Mouse (Mus musculus) kidney, embryonic 15.5 days (tissue): ENCODE measurements around the gene Bdkrb2. TPM values are rescaled to one million over a fixed set of nuclear protein-coding genes. Genes with fewer than 3 reads are reported as not detected.
A peak's percentile ranks its signal among the peaks of the same experiment; 100 is the strongest.

Experiments used
- ATAC-seq: fragments of 200-750 bp; cut with Nextera tagmentation; replicated peaks from 2 replicates; pipeline ENCODE4 v1.8.0; 2017; ENCODE audit warnings: moderate TSS enrichment; ENCODE audit not compliant: low FRiP score
- H3K27ac ChIP-seq: fragments of 300-500 bp; sonication (generic); 2 replicates; pipeline ENCODE4 v1.5.1; 2015; ENCODE audit warnings: mild to moderate bottlenecking, inconsistent platforms
- H3K27me3 ChIP-seq: fragments of 300-500 bp; sonication (generic); 2 replicates; pipeline ENCODE4 v1.6.1; 2015; ENCODE audit warnings: inconsistent platforms
- H3K36me3 ChIP-seq: fragments of 300-500 bp; sonication (generic); 2 replicates; pipeline ENCODE4 v1.6.1; 2015; ENCODE audit warnings: inconsistent platforms
- H3K4me1 ChIP-seq: fragments of 300-500 bp; sonication (generic); 2 replicates; pipeline ENCODE4 v1.6.1; 2015; ENCODE audit warnings: inconsistent platforms
- H3K4me2 ChIP-seq: fragments of 300-500 bp; sonication (generic); 2 replicates; pipeline ENCODE4 v1.6.1; 2015; ENCODE audit warnings: moderate library complexity, mild to moderate bottlenecking, inconsistent platforms
- H3K4me3 ChIP-seq: fragments of 300-500 bp; sonication (generic); replicated peaks from 2 replicates; pipeline ENCODE4 v1.5.1; 2015; ENCODE audit warnings: mild to moderate bottlenecking, inconsistent platforms
- H3K9ac ChIP-seq: fragments of 300-500 bp; sonication (generic); 2 replicates; pipeline ENCODE4 v1.6.1; 2015; ENCODE audit warnings: mild to moderate bottlenecking, inconsistent platforms
- H3K9me3 ChIP-seq: fragments of 300-500 bp; sonication (generic); replicated peaks from 2 replicates; pipeline ENCODE4 v1.6.1; 2016; ENCODE audit warnings: inconsistent platforms
- WGBS: fragments of 180-500 bp; shearing (Covaris S2); methylation state at CpG from one replicate; pipeline ENCODE4 v1.1.7; 2015; ENCODE audit warnings: mixed read lengths; 5-methylcytosine and 5-hydroxymethylcytosine counted together
- polyA plus RNA-seq: library from polyadenylated mRNA; unstranded; fragments of >200 nt; fragmentation: Nextera tagmentation; extraction: Ambion mirVana; gene quantifications from 2 replicates; pipeline ENCODE4 v1.2.1, GENCODE M21; 2015

Bdkrb2 gene
- polyA plus RNA-seq, 1 experiment from 2014 or later = 1.6 TPM

DNA sequence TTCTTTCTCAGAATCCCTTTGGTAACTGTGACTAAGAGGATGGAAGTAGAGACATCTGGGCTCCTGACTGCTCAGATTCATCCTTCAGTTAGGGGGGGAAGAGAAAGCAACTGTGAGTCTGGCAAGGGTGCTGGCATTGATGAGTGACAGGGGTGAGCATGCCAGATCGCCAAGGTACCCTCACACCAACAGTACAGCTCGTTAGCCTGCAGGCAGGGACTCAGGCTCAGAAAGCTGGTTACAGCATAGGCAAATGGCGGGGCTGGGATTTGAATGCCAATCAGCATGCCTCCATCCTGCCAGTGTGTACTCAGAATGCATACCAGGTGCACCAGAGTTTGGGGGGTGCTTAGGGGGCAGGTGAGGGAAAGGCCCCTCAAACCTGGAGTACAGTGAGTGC lies 8.8 kb downstream of the Bdkrb2 start:
- no peak for ATAC-seq
- Histone ChIP-seq H3K9me3 (peaks cover 6% of the 10 kb centered on the region; the same call in 1 of the 2 replicates), H3K4me3 (no peak overlapping the region), H3K27ac (no peak overlapping the region), H3K9ac (no peak overlapping the region), H3K4me2 (no peak overlapping the region), H3K27me3 (no peaks in the 10 kb centered on the region), H3K4me1 (no peaks in the 10 kb centered on the region), H3K36me3 (no peaks in the 10 kb centered on the region)
- WGBS = 82% methylated on average over 3 of the region's 3 CpGs

DNA sequence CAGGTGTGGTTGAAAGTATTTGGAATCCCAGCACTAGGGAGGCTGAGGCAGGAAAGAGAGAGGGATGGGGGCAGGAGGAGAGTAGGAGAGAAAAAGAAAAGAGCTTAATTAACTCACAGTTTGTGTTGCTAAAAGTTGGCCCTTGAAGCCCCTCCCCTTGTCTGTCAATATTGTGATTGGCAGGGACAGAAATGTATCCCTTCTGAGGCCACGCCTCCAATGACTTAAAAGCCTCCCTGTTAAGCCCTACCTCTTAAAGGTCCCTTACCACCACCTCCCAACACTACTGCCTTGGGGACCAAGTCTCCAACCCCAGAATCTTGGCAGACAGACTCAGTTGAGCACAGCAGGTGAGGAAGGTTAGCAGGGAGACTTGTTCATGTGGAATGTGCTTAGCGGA lies 9.6 kb downstream of the Bdkrb2 start:
- no peak overlapping the region for H3K4me3 ChIP-seq
- no peak for ATAC-seq

DNA sequence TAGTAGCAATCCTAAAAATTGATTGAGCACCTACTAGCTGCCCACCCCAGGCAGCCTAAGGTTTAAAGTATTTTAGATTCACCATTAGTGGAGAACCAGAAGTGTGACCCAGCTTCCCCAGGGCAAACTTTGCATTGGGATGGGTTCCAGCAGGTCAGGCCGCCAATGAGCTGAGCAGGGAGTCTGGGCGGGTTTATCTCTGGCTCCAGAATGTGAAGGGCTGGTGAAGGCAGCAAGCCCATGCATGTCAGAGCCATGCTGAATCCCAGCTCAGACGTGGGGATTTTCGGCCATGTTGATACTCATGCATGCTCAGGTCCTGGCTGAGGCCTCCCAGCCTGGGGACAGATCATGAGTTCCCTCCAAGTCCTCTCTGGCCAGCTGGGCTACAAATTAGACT lies 11.3 kb downstream of the Bdkrb2 start:
- Histone ChIP-seq H3K27ac (no peak overlapping the region), H3K4me2 (no peak overlapping the region), H3K4me1 (0 out of 2 replicates have a peak, but pooled peaks cover under 1% of the 10 kb centered on the region), H3K9me3 (no peaks in the 10 kb centered on the region), H3K4me3 (no peak overlapping the region), H3K27me3 (no peaks in the 10 kb centered on the region), H3K9ac (no peak overlapping the region), H3K36me3 (no peaks in the 10 kb centered on the region)
- 93% methylated on average over 4 of the region's 4 CpGs for WGBS
- no peak for ATAC-seq

More for the DNA sequence above, 9.6 kb downstream of the Bdkrb2 start:
- Histone ChIP-seq H3K4me1 (no peaks in the 10 kb centered on the region), H3K4me2 (no peak overlapping the region), H3K9me3 (no peaks in the 10 kb centered on the region), H3K9ac (no peak overlapping the region), H3K27me3 (no peaks in the 10 kb centered on the region), H3K36me3 (no peaks in the 10 kb centered on the region), H3K27ac (no peak overlapping the region)
- 77% methylated on average over 2 of the region's 2 CpGs for WGBS

DNA sequence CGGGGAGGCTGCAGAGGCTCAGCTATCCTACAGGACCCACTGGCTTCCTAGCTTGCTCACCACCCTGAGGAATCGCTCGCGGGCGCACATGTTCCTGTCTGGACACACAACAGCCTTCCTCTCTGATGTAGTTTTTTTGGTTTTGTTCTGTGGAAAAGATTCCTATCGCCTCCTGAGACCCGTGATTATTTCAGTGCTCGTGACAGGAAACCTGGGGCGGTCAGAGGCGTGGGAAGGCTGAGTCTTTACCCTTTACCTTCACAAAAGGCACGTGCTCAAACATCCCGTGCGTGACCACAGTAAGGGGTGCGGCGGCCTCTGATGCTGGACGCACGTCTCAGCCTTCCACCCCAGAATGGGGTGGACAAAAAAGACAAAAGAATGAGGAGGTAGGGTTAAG lies 17.5 kb downstream of the Bdkrb2 start:
- H3K4me3 ChIP-seq = no peak overlapping the region
- no peak for ATAC-seq
- H3K4me1 ChIP-seq = peaks cover 31% of the 10 kb centered on the region
- H3K4me2 ChIP-seq = no peak overlapping the region
- H3K27me3 ChIP-seq = no peaks in the 10 kb centered on the region
- H3K9me3 ChIP-seq = no peaks in the 10 kb centered on the region
- H3K36me3 ChIP-seq = no peaks in the 10 kb centered on the region
- 69% methylated on average over 17 of the region's 17 CpGs for WGBS
- H3K27ac ChIP-seq = no peak overlapping the region
- no peak overlapping the region for H3K9ac ChIP-seq

DNA sequence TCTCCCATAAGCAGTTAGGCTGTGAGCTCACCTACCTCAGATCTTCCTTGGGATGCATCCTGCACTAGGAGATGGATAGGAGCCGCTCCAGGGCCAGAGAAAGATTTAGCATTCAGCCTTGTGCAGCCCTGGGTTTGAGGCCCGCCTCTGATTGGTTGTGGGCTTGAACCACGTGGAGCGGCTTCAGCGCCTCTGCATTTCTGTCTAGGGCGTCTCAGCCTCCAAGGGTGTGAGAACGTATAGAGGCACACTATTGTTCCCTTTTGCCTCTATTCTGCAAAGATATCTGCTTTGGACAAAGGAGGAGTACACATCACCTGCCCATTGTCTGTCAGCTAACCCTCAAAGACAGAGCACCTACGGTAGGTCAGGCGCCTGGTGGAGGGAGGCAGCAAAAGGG lies 19.5 kb downstream of the Bdkrb2 start:
- 64% methylated on average over 9 of the region's 9 CpGs for WGBS
- ATAC-seq = no peak
- Histone ChIP-seq H3K36me3 (no peaks in the 10 kb centered on the region), H3K4me2 (no peak overlapping the region), H3K4me3 (no peak overlapping the region), H3K27ac (no peak overlapping the region), H3K9me3 (no peaks in the 10 kb centered on the region), H3K4me1 (peaks cover 31% of the 10 kb centered on the region), H3K27me3 (peaks cover 3% of the 10 kb centered on the region), H3K9ac (no peak overlapping the region)

DNA sequence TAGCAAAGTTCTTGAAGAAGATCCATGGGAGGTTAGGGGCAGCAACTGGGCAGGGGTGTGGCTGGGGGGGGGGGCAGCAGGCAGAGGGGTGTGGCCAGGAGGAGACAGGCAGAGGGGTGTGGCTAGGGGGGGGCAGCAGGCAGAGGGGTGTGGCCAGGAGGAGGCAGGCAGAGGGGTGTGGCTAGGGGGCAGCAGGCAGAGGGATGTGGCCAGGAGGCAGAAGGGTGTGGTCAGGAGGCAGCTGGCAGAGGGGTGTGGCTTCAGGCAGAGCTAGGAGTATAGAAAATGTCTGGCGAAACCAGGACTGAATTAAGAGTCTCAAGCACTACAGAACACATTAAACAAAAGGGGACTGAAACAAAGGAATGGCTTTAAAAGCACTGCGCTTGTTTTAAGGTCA lies 20.5 kb downstream of the Bdkrb2 start:
- Histone ChIP-seq H3K4me3 (no peak overlapping the region), H3K4me1 (peaks cover 31% of the 10 kb centered on the region), H3K4me2 (no peak overlapping the region), H3K36me3 (no peaks in the 10 kb centered on the region), H3K9ac (no peak overlapping the region), H3K9me3 (no peaks in the 10 kb centered on the region), H3K27me3 (peaks cover 3% of the 10 kb centered on the region), H3K27ac (no peak overlapping the region)
- ATAC-seq = peak; percentile 80
- WGBS = 18% methylated on average over 2 of the region's 2 CpGs

DNA sequence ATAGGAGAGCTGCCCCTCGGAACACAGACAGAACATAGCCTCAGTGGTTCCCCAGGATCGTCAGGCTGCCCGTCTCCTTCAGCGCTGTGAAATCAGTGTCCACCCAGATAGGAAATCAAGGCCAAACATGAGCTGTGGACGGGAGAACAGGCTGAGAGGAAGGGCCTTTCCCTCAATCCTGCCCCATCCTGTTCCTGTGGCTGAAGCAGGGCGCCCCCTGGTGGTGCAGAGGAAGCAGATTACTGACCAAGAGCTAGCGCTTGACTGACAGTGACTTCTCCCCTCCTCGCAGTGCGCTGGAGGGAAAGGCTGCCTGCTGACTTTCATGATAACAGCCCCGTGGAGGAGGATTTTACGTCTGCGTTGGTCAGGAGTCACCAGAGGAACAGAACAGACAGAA lies 21.8 kb downstream of the Bdkrb2 start:
- no peaks in the 10 kb centered on the region for H3K36me3 ChIP-seq
- H3K9me3 ChIP-seq = no peaks in the 10 kb centered on the region
- no peak overlapping the region for H3K9ac ChIP-seq
- H3K27me3 ChIP-seq = peaks cover 3% of the 10 kb centered on the region
- peak; percentile 34; the same call in 1 of the 2 replicates for ATAC-seq
- 15% methylated on average over 11 of the region's 12 CpGs for WGBS
- H3K4me2 ChIP-seq = no peak overlapping the region
- H3K27ac ChIP-seq = no peak overlapping the region
- H3K4me3 ChIP-seq = no peak overlapping the region
- H3K4me1 ChIP-seq = peaks cover 26% of the 10 kb centered on the region

DNA sequence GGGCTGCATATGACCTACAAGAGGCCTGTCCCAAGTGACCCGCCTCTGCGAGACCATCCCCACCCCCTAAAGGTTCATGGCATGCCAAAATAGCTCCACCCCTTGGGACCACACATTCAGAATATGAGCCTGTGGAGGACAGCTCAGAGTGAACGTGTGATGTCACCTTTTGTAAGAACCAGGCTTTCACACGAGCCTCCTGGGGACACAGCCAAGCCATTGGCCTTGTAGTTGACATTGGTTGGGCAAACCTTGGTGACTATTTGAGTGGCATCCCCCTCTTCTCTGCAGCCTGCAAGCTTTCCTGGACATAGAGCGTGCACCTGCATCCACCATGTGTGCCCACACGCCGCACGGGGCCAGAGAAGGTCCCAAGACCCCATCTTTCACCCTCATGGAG lies 24.5 kb downstream of the Bdkrb2 start:
- Histone ChIP-seq H3K4me1 (peaks cover 23% of the 10 kb centered on the region), H3K27me3 (peaks cover 3% of the 10 kb centered on the region), H3K27ac (no peak overlapping the region), H3K36me3 (no peaks in the 10 kb centered on the region), H3K4me3 (no peak overlapping the region), H3K9ac (no peak overlapping the region), H3K4me2 (no peak overlapping the region), H3K9me3 (no peaks in the 10 kb centered on the region)
- no peak for ATAC-seq
- WGBS = 86% methylated on average over 8 of the region's 8 CpGs

DNA sequence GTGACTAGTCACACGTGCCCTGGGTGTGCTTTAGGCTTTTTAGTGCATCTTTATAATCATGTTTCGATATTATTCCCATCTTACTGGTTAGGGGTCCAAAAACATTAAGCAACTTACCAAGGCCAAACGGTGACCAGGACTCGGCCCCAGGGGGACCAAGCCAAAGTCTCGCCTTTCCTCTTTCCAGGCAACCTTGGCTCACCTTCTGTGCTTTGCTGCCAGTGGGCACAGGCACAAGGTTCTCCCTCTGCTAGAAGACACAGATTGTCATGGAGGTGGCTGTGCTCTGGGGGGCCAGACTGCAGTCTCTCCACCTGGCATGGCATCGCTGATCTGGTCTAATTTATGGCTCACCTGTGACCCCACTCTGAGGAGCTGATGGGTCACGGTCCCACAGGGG lies 27.8 kb downstream of the Bdkrb2 start:
- Histone ChIP-seq H3K9me3 (no peaks in the 10 kb centered on the region), H3K36me3 (no peaks in the 10 kb centered on the region), H3K4me2 (no peak overlapping the region), H3K27ac (no peak overlapping the region), H3K27me3 (peaks cover 3% of the 10 kb centered on the region), H3K9ac (no peak overlapping the region), H3K4me1 (0 out of 2 replicates have a peak, but pooled peaks cover 5% of the 10 kb centered on the region), H3K4me3 (no peak overlapping the region)
- 70% methylated on average over 7 of the region's 7 CpGs for WGBS
- no peak for ATAC-seq

DNA sequence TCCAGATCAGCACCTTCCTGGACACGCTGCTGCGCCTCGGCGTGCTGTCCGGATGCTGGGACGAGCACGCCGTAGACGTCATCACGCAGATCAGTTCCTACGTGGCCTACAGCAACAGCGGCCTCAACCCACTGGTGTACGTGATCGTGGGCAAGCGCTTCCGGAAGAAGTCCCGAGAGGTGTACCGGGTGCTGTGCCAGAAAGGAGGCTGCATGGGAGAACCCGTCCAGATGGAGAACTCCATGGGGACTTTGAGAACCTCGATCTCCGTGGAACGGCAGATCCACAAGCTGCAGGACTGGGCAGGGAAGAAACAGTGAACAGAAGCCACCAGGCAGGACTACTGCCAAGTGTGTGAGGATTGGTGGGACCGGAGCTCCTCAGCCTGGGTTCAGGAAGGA lies 29.3 kb downstream of the Bdkrb2 start:
- no peak overlapping the region for H3K9ac ChIP-seq
- H3K9me3 ChIP-seq = no peaks in the 10 kb centered on the region
- H3K27me3 ChIP-seq = no peaks in the 10 kb centered on the region
- H3K4me1 ChIP-seq = peaks cover 10% of the 10 kb centered on the region
- no peak overlapping the region for H3K27ac ChIP-seq
- H3K4me3 ChIP-seq = no peak overlapping the region
- WGBS = 95% methylated on average over 23 of the region's 23 CpGs
- H3K4me2 ChIP-seq = no peak overlapping the region
- no peak for ATAC-seq
- no peaks in the 10 kb centered on the region for H3K36me3 ChIP-seq

DNA sequence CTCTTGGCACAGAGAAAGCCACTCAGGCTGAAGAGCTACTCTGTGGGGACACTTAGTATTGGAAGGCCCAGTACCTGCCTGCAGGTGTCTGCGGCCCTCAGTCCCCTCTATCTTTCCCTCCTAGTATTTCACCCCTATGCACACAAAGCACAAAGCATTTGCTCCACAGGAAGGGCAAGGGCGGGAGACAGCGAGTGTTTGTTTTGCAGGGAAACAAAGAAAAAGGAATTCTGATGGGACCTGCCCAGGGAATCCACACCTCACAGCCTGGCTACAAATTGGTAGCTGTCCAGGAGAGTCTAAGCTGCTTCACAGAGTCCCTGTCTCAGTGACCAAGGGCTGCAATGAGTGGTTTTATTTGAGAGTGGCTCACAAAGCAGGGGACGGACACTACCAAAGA lies 30.4 kb downstream of the Bdkrb2 start:
- Histone ChIP-seq H3K4me3 (no peak overlapping the region), H3K4me2 (no peak overlapping the region), H3K36me3 (no peaks in the 10 kb centered on the region), H3K9me3 (no peaks in the 10 kb centered on the region), H3K9ac (no peak overlapping the region), H3K4me1 (peaks cover 17% of the 10 kb centered on the region), H3K27ac (no peak overlapping the region), H3K27me3 (no peaks in the 10 kb centered on the region)
- ATAC-seq = no peak
- 75% methylated on average over 4 of the region's 4 CpGs for WGBS

DNA sequence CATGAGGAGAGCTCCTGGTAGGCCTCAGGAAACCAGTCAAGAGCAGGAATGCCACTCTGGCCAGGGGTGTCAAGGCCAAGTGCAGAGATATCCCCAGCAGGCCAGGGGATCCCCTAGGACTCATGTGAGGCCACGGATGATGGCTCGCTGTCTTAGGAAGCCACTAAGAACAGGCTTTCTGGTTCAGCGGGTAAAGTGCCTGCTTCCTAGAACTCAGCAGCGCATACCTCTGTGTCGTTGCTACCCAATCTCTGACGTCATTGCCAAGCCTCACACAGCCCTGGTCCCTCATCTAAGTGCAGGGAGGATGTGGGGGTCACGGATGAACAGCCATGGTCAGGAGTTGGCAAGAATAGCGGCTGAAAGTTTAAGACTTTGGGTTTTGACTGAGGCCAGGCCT lies 34.1 kb downstream of the Bdkrb2 start:
- Histone ChIP-seq H3K27me3 (no peaks in the 10 kb centered on the region), H3K9me3 (no peaks in the 10 kb centered on the region), H3K36me3 (no peaks in the 10 kb centered on the region), H3K4me3 (no peak overlapping the region), H3K27ac (no peak overlapping the region), H3K4me2 (no peak overlapping the region), H3K4me1 (peaks cover 17% of the 10 kb centered on the region), H3K9ac (no peak overlapping the region)
- no peak; the same call in 1 of the 2 replicates for ATAC-seq
- 58% methylated on average over 8 of the region's 8 CpGs for WGBS

DNA sequence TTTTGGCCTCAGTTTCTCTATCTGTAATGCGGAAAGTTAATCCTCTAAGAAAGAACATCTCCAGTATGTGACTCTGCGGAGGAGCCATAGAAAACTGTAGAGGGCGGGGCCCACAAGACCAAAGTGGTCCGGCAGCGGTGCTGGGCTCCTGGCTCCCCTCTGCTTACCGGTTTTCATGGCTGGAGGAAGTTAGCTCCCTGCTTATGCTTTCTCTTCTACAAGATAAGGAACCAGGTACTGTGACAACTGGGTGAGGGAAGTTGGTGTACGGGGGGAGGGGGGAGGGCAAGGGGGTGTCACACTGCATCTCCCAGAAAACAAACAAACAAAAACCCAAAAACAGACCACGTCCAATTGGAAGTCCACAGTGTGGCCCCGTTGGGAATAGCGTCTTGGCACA lies 35.5 kb downstream of the Bdkrb2 start:
- ATAC-seq = no peak
- WGBS = 77% methylated on average over 10 of the region's 10 CpGs
- no peak overlapping the region for H3K4me3 ChIP-seq

More for the DNA sequence above, 35.5 kb downstream of the Bdkrb2 start:
- Histone ChIP-seq H3K4me2 (no peak overlapping the region), H3K4me1 (peaks cover 17% of the 10 kb centered on the region), H3K27ac (no peak overlapping the region), H3K9me3 (no peaks in the 10 kb centered on the region), H3K36me3 (no peaks in the 10 kb centered on the region), H3K27me3 (no peaks in the 10 kb centered on the region), H3K9ac (no peak overlapping the region)
